Mouse (Mus musculus) hindbrain, embryonic 12.5 days (tissue): ENCODE data around the gene Smim6. TPM values are rescaled to one million over a fixed set of nuclear protein-coding genes. Genes with fewer than 3 reads are reported as not detected.

Experiments used
- ATAC-seq: fragments of 200-750 bp; cut with Nextera tagmentation; 2 replicates; pipeline ENCODE4 v1.8.0; 2017; ENCODE audit warnings: moderate TSS enrichment; ENCODE audit not compliant: low FRiP score
- H3K27ac ChIP-seq: fragments of 300-500 bp; sonication (generic); 2 replicates; pipeline ENCODE4 v1.5.1; 2016; ENCODE audit warnings: mild to moderate bottlenecking
- H3K27me3 ChIP-seq: fragments of 300-500 bp; sonication (generic); 2 replicates; pipeline ENCODE4 v1.6.1; 2016; ENCODE audit warnings: mild to moderate bottlenecking
- H3K36me3 ChIP-seq: fragments of 300-500 bp; sonication (generic); 2 replicates; pipeline ENCODE4 v1.6.1; 2016; ENCODE audit warnings: mild to moderate bottlenecking
- H3K4me1 ChIP-seq: fragments of 300-500 bp; sonication (generic); 2 replicates; pipeline ENCODE4 v1.6.1; 2016
- H3K4me2 ChIP-seq: fragments of 300-500 bp; sonication (generic); replicated peaks from 2 replicates; pipeline ENCODE4 v1.6.1; 2016; ENCODE audit warnings: mild to moderate bottlenecking
- H3K4me3 ChIP-seq: fragments of 300-500 bp; sonication (generic); 2 replicates; pipeline ENCODE4 v1.5.1; 2016; ENCODE audit warnings: mild to moderate bottlenecking
- H3K9ac ChIP-seq: fragments of 300-500 bp; sonication (generic); 2 replicates; pipeline ENCODE4 v1.6.1; 2016; ENCODE audit warnings: mild to moderate bottlenecking, moderate library complexity
- H3K9me3 ChIP-seq: fragments of 300-500 bp; sonication (generic); replicated peaks from 2 replicates; pipeline ENCODE4 v1.6.1; 2016; ENCODE audit warnings: mild to moderate bottlenecking
- WGBS: fragments of 180-500 bp; shearing (Covaris S2); methylation state at CpG from one replicate; pipeline ENCODE4 v1.1.7; 2016; 5-methylcytosine and 5-hydroxymethylcytosine counted together
- polyA plus RNA-seq: library from polyadenylated mRNA; unstranded; fragments of >200 nt; fragmentation: Nextera tagmentation; extraction: Ambion mirVana; gene quantifications from 2 replicates; pipeline ENCODE4 v1.2.1, GENCODE M21; 2016

Gene Smim6
- 1.3 TPM in 2 replicates for polyA plus RNA-seq

DNA sequence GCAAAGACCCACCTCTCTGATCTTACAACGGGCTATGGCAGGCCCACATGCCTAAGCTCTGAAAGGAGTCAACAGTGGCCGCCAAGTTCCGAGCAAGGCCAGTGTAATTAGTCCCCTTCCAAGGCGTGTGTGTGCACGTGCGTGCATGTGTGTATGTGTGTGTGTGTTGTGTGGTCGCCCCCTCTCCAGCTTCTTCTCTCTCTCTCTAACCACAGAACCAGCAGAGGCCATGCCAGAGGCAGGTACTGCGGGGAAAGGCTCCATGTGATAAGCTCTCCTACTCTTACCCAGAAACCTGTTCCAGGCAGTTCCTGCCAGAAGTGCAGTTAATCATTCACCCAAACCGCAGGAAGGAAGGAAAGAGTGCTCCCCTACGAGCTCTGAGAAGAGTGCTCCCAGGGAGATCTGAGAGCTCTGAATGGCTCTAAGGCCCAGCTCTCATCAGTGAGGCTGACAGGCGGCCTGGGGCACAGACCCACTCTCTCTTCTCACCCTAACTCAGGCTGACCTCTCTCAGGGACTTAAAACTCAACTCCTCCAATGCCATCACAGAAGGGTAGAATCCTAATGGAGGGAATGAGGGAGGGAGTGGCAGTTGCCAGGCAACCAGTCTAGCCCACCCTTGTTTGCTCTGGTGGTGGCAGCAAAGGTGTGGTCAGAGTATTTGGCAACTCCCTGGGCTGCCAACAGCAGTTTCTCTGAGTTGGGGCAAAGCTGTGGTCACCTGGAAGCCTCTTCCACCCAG is at the start of gene Smim6:
Gene Smim6 (plus strand): TSS at position 386 of the 745 bp plus-strand sequence.
- no peak within 1 kb of the TSS for H3K27ac ChIP-seq
- H3K36me3 ChIP-seq = peaks cover 59% of the 10 kb centered on the region
- no peaks in the 10 kb centered on the region for H3K27me3 ChIP-seq
- ATAC-seq = no peak
- no peak within 1 kb of the TSS for H3K4me2 ChIP-seq
- no peaks in the 10 kb centered on the region for H3K9me3 ChIP-seq
- H3K4me1 ChIP-seq = no peaks in the 10 kb centered on the region
- 83% methylated on average over 11 of the region's 11 CpGs for WGBS
- no peak within 1 kb of the TSS for H3K9ac ChIP-seq
- H3K4me3 ChIP-seq = no peak within 1 kb of the TSS

GRCm38 (mm10) chr11:115863895-115864294 is 47.9 kb upstream of the Smim6 start:
- Histone ChIP-seq H3K4me1 (peaks cover 14% of the 10 kb centered on the region), H3K4me3 (no peak overlapping the region), H3K9ac (no peak overlapping the region), H3K27ac (no peak overlapping the region), H3K36me3 (no peaks in the 10 kb centered on the region), H3K9me3 (no peaks in the 10 kb centered on the region), H3K4me2 (no peak overlapping the region), H3K27me3 (peaks cover 45% of the 10 kb centered on the region)
- ATAC-seq = no peak
- WGBS = 89% methylated on average over 8 of the region's 8 CpGs

GRCm38 (mm10) chr11:115869393-115869792 is 42.4 kb upstream of the Smim6 start:
- no peak for ATAC-seq
- H3K4me1 ChIP-seq = peaks cover 4% of the 10 kb centered on the region; the same call in 1 of the 2 replicates
- no peak overlapping the region for H3K4me3 ChIP-seq
- no peak overlapping the region for H3K4me2 ChIP-seq
- no peaks in the 10 kb centered on the region for H3K36me3 ChIP-seq
- H3K27me3 ChIP-seq = no peaks in the 10 kb centered on the region
- 91% methylated on average over 8 of the region's 8 CpGs for WGBS
- H3K9ac ChIP-seq = no peak overlapping the region
- H3K27ac ChIP-seq = no peak overlapping the region
- H3K9me3 ChIP-seq = no peaks in the 10 kb centered on the region

DNA sequence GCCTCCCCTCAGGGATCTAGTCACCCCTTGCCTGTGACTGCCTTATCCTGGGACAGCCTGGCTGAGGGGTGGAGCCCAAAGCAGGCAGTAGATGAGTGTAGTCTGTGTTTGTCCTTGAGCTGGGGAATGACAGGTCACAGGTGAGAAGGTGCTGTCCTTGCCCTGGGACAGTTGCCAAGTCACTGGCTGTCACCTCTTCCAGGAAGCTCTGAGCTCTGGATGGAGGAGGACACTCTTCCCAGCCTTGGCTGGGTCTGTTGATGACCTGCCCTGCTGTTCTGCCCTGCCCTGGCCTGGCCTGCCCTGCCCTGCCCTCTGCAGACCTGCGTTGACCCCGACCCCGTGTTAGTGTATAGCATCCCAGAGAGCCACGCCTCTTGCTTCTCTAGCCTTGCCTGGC is 39.4 kb upstream of the Smim6 start:
- Histone ChIP-seq H3K36me3 (no peaks in the 10 kb centered on the region), H3K27ac (no peak overlapping the region), H3K9me3 (no peaks in the 10 kb centered on the region), H3K4me3 (no peak overlapping the region), H3K4me2 (no peak overlapping the region), H3K9ac (no peak overlapping the region), H3K27me3 (no peaks in the 10 kb centered on the region), H3K4me1 (0 out of 2 replicates have a peak, but pooled peaks cover 3% of the 10 kb centered on the region)
- WGBS = 91% methylated on average over 4 of the region's 4 CpGs
- ATAC-seq = no peak

GRCm38 (mm10) chr11:115875935-115876334 is 35.9 kb upstream of the Smim6 start:
- ATAC-seq = no peak

DNA sequence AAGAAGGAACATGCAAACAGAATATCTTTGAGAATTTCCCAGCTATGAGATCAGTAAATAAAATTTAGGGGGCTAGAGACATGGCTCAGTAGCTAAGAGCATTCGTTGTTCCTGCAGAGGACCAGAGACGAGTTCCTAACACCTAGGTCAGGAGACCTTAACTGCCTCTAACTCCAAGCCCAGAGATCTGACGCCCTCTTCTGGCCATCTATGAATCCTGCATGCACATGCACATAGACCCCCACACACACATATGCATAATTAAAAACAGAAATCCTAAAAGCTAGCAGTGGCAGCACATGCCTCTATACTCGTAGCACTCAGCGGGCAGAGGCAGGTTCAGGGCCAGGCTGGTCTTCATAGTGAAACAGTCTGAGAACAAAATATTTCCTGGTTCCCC is 35.4 kb upstream of the Smim6 start:
- Histone ChIP-seq H3K4me1 (0 out of 2 replicates have a peak, but pooled peaks cover 3% of the 10 kb centered on the region), H3K4me2 (no peak overlapping the region), H3K4me3 (no peak overlapping the region), H3K27ac (no peak overlapping the region), H3K27me3 (no peaks in the 10 kb centered on the region), H3K9ac (no peak overlapping the region), H3K36me3 (no peaks in the 10 kb centered on the region), H3K9me3 (no peaks in the 10 kb centered on the region)
- ATAC-seq = no peak
- WGBS = 81% methylated on average over 5 of the region's 5 CpGs

More at GRCm38 (mm10) chr11:115875935-115876334, 35.9 kb upstream of the Smim6 start:
- H3K27ac ChIP-seq = no peak overlapping the region
- no peak overlapping the region for H3K9ac ChIP-seq
- no peak overlapping the region for H3K4me2 ChIP-seq
- H3K27me3 ChIP-seq = no peaks in the 10 kb centered on the region
- WGBS = 95% methylated on average over 3 of the region's 3 CpGs
- H3K4me1 ChIP-seq = 0 out of 2 replicates have a peak, but pooled peaks cover 3% of the 10 kb centered on the region
- H3K9me3 ChIP-seq = no peaks in the 10 kb centered on the region
- no peak overlapping the region for H3K4me3 ChIP-seq
- no peaks in the 10 kb centered on the region for H3K36me3 ChIP-seq

- no peak overlapping the region for H3K27ac ChIP-seq
- no peaks in the 10 kb centered on the region for H3K36me3 ChIP-seq
- H3K4me3 ChIP-seq = no peak overlapping the region
- H3K4me2 ChIP-seq = no peak overlapping the region
- WGBS = 72% methylated on average over 6 of the region's 6 CpGs
- no peak overlapping the region for H3K9ac ChIP-seq
- ATAC-seq = no peak
- 0 out of 2 replicates have a peak, but pooled peaks cover 3% of the 10 kb centered on the region for H3K4me1 ChIP-seq
- H3K9me3 ChIP-seq = no peaks in the 10 kb centered on the region
- 0 out of 2 replicates have a peak, but pooled peaks cover 5% of the 10 kb centered on the region for H3K27me3 ChIP-seq
Measured at GRCm38 (mm10) chr11:115877174-115877755, 34.6 kb upstream of the Smim6 start.

DNA sequence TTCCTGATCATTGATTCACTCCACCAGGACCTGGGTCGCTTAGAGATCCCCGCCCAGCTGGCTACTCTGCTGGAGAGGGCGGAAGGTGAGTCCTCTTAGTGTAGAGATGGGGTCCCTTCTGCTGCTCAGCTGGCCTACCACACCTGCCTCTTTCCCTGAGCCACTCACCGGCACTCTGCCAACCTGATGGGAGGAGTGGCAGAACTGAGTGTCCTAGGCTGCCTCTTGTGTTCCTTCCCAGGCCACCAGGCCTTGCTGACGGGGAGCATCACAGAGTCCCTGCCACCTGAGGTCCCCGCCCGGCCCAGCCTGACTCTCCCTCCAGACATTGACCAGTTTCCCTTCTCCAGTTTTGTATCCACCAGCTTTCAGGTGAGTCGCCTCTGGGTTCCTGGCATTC is 33.7 kb upstream of the Smim6 start:
- no peak overlapping the region for H3K9ac ChIP-seq
- no peak overlapping the region for H3K4me3 ChIP-seq
- ATAC-seq = no peak
- peaks cover 12% of the 10 kb centered on the region for H3K27me3 ChIP-seq
- WGBS = 74% methylated on average over 8 of the region's 8 CpGs
- H3K36me3 ChIP-seq = no peaks in the 10 kb centered on the region
- H3K9me3 ChIP-seq = no peaks in the 10 kb centered on the region
- no peak overlapping the region for H3K27ac ChIP-seq
- H3K4me1 ChIP-seq = 0 out of 2 replicates have a peak, but pooled peaks cover 3% of the 10 kb centered on the region
- no peak overlapping the region for H3K4me2 ChIP-seq

DNA sequence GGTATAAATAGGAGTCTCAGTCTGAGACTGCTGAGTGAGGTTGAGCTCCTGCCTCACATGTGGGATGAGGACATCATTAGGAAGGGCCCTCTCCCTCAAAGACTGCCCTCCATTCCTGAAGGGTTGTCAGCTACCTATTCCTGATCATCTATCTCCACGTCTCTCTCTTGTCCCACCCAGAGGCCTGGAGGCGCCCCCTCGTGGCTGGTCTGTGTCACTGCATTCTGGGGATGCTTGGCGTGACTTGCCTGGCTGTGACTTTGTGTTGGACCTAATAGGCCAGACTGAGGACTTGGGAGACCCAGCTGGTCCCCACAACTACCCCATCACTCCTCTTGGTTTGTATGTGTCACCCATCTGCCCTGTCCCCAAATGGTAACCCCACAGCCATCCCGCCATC is 30.8 kb upstream of the Smim6 start:
- Histone ChIP-seq H3K4me3 (no peak overlapping the region), H3K4me2 (no peak overlapping the region), H3K9me3 (no peaks in the 10 kb centered on the region), H3K27ac (no peak overlapping the region), H3K36me3 (no peaks in the 10 kb centered on the region), H3K27me3 (peaks cover 25% of the 10 kb centered on the region), H3K4me1 (0 out of 2 replicates have a peak, but pooled peaks cover 3% of the 10 kb centered on the region), H3K9ac (no peak overlapping the region)
- 21% methylated on average over 5 of the region's 5 CpGs for WGBS
- ATAC-seq = no peak

DNA sequence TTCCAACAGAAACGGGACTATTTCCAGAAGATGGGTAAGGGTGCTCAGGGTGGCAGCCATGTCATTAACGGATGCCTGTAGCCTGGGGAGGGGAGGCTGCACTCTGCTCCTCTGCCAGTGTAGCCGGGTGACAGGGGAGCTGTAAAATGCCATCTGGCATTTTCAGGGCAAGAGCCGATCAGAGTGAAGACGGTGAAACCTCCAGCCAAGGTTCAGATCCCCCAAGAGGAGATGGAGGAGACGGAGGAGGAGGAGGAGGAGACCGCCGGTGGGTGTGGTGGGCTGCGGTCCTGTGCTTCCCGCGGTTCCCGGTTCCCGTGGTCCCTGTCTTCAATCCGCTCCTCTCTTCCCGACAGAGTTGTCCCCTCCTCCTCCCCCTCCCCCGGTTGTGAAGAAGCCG is 28.6 kb upstream of the Smim6 start:
- no peaks in the 10 kb centered on the region for H3K9me3 ChIP-seq
- no peak overlapping the region for H3K4me3 ChIP-seq
- H3K4me2 ChIP-seq = no peak overlapping the region
- no peak overlapping the region for H3K9ac ChIP-seq
- no peak for ATAC-seq
- H3K4me1 ChIP-seq = no peaks in the 10 kb centered on the region
- no peaks in the 10 kb centered on the region for H3K36me3 ChIP-seq
- no peak overlapping the region for H3K27ac ChIP-seq
- peaks cover 25% of the 10 kb centered on the region for H3K27me3 ChIP-seq
- WGBS = 33% methylated on average over 17 of the region's 17 CpGs

DNA sequence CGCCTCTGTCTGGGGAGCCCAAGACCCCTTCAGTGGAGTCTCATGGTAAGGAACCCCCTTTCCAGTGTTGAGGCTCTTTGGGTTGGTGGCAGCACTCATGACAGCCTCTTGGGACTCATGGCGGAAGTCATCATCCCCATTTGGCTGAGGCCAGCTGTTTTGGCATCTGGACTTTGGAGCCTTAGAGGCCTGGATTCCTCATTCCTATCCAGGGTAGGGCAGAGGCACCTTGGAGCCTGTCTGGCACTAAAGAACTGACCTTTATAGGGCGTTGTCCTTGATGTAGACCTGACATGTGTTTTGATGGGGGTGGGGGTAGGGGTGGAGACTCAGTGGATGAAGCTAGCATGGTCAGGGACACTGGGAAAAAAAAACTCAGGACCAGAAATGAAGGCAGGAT is 27.5 kb upstream of the Smim6 start:
- H3K27me3 ChIP-seq = peaks cover 25% of the 10 kb centered on the region
- H3K27ac ChIP-seq = no peak overlapping the region
- no peak for ATAC-seq
- 92% methylated on average over 3 of the region's 3 CpGs for WGBS
- no peaks in the 10 kb centered on the region for H3K9me3 ChIP-seq
- no peak overlapping the region for H3K4me3 ChIP-seq
- H3K36me3 ChIP-seq = no peaks in the 10 kb centered on the region
- H3K9ac ChIP-seq = no peak overlapping the region
- H3K4me1 ChIP-seq = no peaks in the 10 kb centered on the region
- H3K4me2 ChIP-seq = no peak overlapping the region

GRCm38 (mm10) chr11:115885281-115885680 is 26.5 kb upstream of the Smim6 start:
- WGBS = 74% methylated on average over 11 of the region's 11 CpGs
- Histone ChIP-seq H3K27ac (no peak overlapping the region), H3K9ac (no peak overlapping the region), H3K9me3 (no peaks in the 10 kb centered on the region), H3K4me2 (no peak overlapping the region), H3K27me3 (peaks cover 25% of the 10 kb centered on the region), H3K4me3 (no peak overlapping the region), H3K4me1 (no peaks in the 10 kb centered on the region), H3K36me3 (no peaks in the 10 kb centered on the region)
- no peak for ATAC-seq

DNA sequence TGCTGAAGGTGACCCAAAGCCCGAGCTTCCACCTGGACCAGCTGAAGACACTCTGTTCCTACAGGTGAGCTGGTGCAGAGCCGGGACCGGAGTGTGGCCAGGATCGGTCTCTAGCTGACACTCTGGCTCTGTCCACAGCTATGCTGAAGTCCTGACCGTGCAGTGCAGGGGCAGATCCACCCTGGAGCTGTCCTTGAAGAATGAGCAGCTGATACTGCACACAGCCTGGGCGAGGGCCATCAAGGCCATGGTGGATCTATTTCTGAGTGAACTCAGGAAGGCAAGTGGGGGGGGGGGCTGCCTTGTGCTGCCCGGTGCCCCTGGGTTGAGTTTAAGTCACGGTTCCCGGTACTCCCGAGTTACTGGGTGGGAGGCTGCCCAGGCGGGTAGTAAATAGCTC is 25.4 kb upstream of the Smim6 start:
- WGBS = 92% methylated on average over 11 of the region's 11 CpGs
- Histone ChIP-seq H3K4me3 (no peak overlapping the region), H3K4me2 (no peak overlapping the region), H3K9me3 (no peaks in the 10 kb centered on the region), H3K4me1 (no peaks in the 10 kb centered on the region), H3K36me3 (no peaks in the 10 kb centered on the region), H3K9ac (no peak overlapping the region), H3K27ac (no peak overlapping the region), H3K27me3 (peaks cover 25% of the 10 kb centered on the region)
- no peak for ATAC-seq
